Mouse (Mus musculus): Measurements from ENCODE around the gene Snx7. TPM values are rescaled to one million over a fixed set of nuclear protein-coding genes. Genes with fewer than 3 reads are reported as not detected.

Gene Snx7
- polyA plus RNA-seq (2017; shearing (Covaris generic)) = 0.19 TPM

GRCm38 (mm10) chr3:117868637-117869323, at the start of gene Snx7:
TSS of gene Snx7 (minus strand) at chr3:117868936.

